Mouse (Mus musculus) retina, embryonic 14.5 days (tissue): ENCODE results near the gene Zfp385a.
A peak's percentile ranks its signal among the peaks of the same experiment; 100 is the strongest.

ENCODE experiments used
- DNase-seq: peaks from one replicate; pipeline ENCODE4 v3.0.0-alpha.2; 2015; ENCODE audit warnings: low spot score

The Zfp385a gene

DNA sequence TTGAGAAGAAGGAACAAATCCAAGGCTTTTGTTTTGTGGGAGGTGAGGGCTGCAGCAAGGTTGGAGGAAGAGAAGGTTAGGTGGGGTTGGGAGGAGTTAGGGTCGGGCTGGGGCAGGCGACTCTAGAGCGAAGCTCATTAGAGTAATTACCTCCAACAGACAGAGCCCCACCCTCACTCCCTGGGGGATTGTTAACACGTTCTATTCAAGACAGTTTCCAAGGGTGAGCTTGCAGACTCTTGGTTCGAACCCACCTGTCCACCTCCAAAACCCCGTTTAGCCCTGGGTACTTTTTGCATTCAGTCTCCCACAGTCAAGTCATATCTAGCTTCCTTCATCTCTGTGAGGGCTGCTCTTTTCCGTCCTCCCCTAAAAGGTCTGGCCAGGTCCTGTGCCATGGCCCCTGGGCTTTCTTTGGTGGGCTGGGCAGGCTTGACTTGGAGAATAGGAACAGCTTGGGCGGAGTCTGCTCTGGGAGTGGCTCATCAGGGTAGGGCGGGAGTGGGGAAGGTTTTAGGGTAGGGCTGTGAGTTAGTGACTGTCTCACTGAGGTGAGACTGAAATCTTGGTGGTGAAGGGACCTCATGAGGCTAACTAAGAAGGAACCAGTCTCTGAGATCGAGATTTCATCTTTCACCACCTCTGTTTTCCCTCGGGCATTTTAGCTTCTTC lies 2.8 kb downstream of the Zfp385a start:
- DNase-seq: peak; percentile 43

DNA sequence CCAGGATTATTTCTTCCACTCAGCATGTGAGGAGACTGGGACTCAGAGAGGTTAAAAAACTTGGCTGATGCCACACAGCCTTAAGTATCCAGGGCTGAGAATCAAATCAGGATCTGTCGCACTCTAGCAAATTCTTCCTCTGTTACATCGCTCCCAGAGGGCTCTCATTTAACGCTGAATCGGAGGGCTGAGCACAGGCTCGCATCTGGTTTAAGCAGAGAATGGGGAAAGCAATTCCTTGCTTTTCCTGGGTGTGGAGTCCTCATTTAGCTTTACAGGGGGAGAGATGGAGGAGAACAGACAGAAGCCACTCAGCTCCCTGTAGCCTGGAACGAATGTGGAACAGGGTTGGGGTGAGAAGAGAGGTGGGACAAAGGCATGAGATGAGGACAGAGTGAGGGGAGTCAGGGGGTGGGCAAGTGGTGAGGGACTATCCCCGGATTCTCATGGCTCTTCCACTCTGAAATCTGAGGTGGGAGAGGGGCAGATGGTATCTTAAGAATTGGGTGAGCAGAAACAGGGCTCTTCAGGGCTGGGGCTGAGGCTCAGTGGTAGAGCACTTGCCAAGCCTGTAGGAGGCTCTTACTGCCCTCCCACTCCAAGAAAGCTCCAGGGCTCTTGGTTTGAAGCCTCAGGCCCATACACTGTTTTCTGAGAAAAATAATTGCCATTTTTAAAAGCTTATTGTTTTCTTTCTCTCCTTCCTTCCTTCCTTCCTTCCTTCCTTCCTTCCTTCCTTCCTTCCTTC lies 4.2 kb downstream of the Zfp385a start:
- DNase-seq: no peak

DNA sequence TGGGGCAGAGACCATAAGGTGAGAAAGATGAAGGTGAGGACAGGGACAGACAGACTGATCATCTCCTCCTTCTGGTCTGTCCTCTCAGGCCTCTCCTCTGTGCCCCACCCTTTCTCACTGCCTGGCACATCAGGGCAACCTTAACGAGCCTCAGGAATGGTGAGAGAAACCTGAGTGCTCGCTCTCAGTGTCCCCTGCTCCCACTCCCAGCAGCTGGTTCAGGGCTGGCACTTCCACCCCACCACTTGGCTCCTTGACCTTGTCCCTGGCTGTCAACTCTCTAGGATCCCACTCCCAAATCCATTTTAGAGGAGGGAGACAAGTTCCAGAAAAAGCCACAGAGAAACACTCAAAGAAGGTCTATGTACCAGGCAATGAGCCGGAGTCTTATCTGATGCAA lies 4.9 kb downstream of the Zfp385a start:
- DNase-seq: no peak

DNA sequence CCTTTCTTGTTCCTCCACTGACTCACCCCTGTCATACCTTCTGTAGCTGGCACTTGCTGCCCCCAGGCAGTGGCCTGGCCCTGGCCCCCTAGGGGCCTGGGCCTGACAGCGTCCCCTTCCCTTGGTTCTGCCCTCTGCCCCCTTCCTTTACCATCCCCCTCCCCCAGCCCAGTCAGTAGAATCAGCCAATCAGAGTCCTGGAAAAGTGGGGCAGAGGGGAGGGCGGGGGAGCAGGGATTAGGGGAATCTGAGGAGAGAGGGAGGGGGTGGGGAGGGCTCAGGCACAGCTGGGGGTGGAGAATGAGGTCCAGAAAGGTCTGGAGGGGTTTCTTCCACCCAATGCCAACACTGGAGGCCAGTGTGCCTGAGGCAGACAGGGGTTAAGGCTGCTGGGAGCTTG lies 5.7 kb downstream of the Zfp385a start:
- peak; percentile 94 for DNase-seq

DNA sequence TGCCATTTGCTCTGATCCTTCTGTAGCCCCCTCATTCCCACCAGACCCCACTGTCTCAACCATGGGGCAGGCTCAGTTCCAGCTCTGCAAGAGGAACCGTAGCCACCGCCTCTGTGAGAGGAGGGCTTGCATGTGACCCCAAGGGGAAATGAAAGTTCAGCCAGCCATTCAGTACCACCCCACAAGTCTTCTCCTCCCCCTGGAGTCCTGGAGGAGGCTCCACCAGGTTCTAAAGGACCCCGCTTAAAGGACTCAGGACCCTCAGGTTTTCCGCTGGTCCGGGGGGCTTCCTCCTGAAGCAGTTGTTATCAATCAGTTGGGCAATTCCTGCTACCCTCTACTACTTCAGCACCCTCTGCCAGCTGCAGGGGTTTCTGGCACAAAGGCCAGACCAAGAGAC lies 6.2 kb downstream of the Zfp385a start:
- DNase-seq: no peak

DNA sequence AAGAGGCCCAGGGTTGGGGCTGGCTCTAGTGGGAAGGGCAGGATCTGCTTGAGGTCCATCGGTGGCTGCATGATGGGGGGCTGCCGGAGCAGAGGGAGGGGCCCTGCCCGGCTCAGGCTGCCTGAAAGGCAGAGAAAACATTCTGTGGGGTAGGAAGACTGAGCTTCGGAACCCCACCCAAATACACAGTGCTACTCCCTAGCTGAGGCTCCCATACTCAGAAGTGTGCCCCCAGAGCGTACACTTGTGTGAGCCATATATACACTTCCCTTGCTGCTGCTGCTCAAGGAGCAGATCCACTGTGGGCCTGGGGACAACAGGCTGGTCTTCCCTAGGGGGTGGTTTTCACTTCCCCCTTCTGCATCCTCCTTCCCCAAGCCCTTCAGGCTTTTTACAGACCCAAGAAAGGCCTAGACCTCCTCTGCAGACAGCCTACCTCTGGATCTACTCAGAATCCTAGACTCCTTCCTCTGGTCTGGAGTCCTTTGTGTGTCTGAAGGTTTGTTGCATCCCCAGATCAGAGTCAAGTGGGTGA lies 6.7 kb downstream of the Zfp385a start:
- no peak for DNase-seq

DNA sequence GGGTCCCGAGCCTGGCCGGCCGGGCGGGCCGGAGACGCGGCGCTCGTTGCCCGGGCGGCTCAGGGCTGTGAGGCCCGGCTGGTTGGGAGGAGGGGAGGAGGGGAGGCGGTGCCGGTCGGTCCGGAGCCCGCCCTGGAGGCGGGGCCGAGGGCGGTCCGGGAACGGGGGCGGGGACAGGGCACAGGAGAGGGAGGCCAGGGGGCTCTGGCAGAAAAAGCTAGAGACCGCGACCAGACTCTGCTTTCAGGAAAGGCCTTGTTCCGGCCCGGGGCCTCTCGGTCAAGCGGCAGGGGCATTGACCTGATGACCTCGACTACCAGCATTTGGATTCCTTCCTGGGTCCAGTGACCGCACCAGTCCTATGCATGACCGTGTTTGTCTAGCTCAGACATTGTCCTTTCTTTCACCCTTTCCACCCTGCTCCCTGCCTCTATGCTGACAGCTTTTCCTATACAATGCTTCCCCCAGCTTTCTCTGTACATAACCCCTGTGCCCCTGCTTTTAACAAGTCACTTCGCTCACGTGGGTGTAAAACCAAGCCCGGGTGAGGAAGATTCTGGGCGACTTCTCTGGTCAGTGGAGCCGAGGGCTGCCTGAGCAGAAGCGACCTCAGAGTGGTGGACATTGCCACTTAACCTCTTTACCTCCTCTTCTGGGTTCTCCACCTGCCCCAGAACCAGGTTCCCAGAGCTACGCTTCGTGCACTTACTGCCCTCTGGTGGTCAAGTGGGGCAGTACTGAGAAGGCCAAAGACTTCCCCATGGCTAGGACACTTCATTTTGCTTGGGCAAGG lies 16.2 kb downstream of the Zfp385a start:
- DNase-seq: peak; percentile 91

DNA sequence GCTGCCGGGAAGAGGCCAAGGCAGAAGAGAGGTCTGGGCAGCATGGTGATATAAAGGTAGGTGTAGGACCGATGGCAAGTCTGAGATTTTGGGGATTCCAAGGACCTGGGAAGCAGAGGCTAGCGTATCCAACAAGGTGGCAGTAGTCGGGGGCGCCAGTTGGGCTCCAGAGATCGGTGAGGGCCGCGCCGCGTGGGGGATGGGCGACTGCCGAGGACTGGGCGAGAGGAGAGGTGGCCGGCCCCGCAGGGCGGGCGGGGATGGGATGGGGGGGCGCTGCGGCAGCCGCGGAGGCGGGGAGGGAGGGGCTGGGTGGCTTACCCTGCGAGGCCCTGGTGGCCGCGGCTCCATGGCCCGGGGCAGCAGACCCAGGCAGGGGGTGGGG lies 16.8 kb downstream of the Zfp385a start:
- DNase-seq: no peak

DNA sequence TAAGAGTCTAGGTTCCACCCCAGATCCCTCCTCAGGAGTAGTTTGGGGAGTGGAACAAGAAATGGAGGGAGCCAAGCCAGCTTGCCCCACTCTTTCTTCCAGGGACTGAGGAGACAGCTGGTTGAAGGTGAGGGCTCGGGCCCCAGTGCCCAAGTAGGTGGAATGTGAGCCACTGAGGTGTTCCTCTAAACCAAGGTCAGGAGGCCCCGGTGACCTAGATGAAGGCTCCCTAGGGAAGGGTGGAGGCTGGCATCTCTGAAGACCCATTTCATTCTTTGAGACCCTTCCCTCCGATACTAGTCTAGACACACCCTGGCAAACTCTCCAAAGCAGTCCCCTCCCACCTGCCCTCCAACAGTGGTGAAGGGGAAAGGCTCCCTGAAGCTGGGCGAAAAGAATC lies 17.5 kb downstream of the Zfp385a start:
- DNase-seq: no peak

DNA sequence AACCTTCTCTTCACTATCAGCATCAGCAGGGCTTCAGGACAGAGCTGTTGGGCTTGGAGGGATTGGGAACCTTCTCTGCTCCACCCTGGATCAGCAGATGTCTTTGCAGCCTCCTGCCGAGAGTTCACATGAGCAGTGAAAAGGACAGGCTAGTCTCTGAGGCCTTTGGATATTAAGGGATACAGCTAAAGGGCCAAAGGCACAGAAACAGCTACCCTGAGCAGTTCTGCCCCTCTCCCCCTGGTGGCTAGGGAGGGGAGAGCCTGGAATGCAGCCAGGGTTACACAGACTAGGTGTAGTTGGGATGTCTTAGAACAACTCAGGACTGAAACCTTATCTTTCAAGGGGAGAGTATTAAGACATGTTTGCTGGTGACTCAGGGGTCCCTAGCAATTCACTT lies 18.8 kb downstream of the Zfp385a start:
- DNase-seq: no peak

DNA sequence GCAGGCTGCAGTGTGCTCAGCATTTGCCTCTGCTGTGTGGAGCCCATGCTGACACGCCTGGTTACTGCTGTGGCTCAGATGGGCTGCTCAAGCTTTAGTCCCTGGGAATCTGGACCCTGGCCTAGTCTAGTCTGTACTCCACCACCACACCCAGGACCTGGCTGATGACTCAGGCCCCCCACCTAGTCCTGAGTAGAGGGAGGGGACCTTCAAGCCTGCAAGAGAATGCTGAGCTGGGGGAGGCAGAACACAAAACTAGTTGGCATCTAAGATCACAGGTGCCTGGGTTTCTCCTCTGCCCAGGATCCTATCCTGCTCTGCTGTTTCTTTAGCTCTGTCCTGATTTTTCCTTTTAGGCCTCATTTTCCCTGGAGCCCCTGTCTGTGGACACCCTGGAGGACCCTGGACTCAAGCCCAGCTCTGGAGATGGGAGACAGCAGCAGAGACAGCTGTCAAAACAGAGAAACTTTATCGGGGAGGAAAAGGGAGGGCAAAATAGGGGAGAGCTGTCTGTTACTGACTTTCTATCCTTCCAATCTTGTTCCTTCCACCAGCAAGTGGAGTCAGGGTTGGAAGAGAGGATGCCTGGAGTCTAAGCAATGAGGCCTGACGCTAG lies 21.6 kb downstream of the Zfp385a start:
- DNase-seq: no peak

DNA sequence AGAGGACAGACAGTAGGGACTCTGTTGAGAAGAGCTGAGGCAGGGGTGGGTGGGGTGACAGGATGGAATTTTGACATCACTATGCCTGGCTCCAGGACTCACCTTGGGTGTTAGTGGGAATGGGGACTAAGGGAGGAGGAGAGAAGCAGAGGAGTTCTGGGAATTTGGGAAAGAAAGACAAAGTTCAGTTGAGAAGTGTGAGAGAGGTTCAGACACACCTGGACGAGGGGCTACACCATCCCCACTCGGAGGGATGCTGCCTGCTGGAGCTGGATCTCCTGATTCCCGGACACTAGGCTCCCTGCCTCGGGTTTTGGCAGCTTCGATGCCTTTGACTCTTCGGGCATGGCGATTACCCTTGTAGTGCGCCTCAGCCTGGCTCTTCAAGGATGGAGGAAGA lies 22.2 kb downstream of the Zfp385a start:
- DNase-seq: no peak

DNA sequence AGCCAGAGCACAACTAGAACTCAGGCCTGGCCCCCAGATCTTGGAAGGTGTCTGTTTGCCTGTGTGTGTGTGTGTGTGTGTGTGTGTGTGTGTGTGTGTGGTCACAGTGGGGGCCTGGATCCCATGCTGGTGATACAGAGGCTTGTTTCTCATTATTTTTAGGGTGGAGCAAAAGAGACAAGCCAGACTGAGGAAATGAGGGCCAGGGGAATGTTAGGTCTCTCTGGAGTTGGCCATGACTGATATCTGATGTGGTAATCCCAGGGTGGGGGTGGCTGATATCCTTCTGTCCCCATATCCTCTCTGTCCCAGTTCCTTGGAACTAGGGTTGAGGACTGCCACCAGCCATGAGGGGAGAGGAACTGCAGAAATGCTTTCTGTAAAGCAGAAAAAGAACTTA lies 22.8 kb downstream of the Zfp385a start:
- no peak for DNase-seq

DNA sequence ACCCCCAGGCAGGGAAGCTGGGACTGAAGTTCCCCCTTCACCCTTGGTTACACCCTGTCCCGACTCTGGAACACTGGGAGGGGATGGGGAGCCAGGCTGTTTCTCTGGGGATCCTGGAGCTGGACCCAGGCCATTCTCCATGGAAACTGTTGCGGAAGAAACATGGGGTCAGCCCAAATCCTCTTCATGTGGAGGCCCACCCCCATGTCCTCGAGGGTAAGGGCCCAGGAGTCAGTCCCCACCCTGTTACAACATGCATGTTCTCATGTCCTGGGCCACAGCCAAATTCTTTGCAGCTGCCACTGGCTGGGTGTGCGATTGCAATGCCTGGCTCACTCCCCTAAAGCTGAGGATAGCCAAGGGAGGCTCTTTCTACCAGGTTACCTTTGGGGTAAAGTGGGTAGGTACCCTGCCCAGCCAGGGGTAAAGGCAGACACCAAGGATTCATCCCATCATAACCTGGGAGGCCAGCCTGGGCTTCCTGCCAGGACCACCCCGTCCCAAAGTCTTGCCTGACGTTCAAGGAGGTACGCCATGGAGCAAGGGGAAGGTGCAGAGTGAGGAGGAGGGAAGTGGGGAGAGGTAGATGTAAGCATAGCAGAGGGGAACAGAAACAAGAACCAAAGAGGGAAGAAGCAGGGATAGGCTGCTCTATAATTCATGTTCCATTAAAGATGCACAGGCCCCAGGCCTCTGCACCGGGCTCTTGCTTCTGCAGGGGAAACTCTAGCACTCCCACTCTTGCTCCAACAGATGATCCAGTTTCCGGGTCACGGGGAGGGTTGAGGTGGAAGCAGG lies 23.7 kb downstream of the Zfp385a start:
- no peak for DNase-seq

DNA sequence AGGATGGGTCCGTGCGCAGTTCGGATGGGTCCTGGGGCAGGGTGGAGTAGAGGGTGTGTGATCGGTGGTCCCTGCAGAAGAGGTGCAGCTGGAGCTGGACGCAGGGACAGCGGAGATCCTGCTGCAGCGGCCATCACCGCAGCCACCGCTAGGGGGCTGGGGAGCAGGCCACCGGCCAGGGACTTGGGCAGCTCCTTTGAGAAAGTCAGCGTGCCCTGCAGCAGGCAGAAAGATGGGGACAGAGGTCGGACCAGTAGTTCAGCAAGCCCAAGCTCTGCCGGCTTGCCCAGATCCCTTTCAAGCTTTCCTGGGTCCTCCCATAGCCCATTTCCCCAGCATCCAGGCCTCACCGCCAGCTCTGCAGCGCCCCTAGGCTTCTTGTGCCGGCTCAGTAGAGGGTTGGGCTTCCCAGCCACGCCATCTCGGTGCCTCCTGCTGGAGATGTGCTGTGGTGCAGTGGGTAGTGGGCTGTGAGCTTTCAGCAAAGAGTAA lies 24.8 kb downstream of the Zfp385a start:
- peak; percentile 88 for DNase-seq

DNA sequence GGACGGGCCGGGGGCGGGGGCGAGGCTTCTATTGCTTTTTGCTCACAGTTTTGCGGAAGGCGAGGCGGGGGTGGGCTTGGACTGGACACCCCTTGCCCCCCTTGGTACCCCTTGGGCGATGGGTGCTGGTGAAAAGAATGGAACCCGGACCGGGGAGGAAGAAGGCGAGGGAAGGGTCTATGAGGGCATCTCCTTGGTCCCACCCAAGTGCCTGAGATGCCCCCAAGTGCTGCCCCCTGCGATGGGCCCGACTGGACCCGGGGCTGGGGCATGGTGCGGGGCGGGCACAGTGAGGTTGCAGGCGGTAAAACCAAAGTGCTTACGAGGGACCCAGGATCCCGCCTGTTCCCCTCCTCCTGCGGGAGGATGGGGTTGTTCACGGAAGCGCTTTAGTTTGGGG lies 25.7 kb downstream of the Zfp385a start:
- no peak for DNase-seq

DNA sequence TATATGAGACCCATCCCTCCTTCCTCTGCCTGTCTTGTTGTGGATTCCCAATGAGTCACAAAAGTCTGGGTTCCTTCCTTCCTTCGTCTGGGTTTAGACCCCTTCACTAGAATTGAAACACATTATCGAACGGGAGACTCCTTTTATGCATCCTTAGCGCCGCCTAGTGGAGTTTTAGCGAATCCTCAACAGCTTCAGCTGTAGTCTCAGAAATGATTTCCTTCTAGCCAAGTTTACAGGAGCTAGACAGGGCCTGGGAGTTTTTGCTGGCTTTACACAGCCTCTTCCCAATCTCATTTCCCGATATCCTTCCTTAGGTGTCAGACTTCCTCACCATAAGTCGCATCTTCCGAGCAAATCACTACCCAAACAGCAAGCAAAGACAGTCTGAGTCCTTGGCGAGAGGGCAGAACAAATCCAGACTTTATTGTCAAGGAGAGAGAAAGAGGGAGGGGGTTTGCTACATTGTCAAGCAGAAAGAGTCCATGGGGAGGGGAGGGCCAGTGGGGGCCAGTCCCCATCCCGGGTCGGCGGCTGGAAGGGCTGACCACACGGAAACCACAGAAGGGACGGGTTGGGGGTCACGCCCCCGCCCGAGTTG lies 26.3 kb downstream of the Zfp385a start:
- DNase-seq: peak; percentile 87

DNA sequence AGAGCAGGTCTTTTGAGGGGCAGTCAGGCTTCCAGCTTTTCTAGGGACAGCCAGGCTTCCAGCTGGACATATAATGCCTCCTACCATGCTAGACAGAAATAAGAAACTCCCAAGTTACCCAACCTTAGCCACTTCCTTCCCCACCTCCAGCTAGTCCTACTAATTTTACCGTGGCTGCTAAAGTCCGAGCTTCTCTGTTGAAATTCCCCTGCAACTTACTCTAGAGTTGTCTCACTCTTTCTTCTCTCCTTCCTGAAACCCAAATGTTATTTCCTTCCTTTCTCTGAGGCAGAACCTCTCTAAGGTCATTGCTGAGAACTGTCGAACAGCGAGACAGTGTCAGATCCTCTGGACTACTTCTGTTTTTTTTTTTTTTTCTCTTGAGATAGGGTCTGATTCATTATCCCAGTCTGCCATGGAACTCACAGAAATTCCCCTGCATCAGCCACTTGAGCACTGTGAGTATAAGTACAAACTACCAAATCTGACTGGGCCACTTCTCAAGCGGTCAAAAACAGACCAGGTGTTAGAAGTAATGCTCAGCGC lies 29.5 kb downstream of the Zfp385a start, which contains the start of gene Gpr84:
Gpr84 (minus strand) TSS at position 248 of the 546 bp plus-strand sequence.
- DNase-seq: no peak

DNA sequence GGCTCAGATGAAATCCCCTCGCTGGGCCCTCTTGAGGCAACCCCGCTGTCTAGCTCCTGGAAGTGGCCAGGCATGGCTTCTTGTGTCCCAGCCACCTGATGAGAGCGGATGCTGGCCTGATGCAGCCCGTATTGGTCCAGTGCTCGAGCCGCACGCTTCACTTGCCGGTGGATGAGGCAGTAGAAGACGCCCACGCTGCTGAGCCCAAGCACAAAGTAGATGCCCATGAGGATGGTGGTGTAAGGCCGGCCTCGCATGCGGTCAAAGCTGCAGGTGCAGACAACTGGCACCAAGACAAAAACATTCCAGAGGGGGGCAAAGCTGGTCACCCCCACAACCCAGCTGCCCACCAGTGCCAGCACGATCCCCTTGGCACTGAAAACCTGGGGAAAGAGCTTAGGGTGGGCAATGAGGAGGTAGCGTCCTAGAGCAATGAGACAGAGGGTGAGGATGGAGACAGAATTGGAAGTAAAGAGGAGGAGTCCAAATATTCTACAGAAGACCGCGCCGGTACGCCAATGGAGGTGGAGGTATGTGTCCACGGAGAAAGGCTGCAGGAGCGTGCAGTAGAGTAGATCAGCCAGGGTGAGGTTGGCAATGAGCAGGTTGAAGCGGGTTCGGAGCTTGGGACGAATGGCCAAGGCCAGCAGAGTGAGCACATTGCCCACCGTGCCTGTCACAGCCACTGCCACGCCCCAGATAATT lies 30.9 kb downstream of the Zfp385a start:
- no peak for DNase-seq
